Mouse (Mus musculus): ENCODE results near the gene Gpatch2.

Gene Gpatch2

GRCm38 (mm10) chr1:187250741-187251262 is 35.5 kb downstream of the Gpatch2 start:
- DNase-seq, result no peak

- DNase-seq, result no peak
Measured at GRCm38 (mm10) chr1:187258756-187259155, 43.4 kb downstream of the Gpatch2 start.

GRCm38 (mm10) chr1:187267601-187268000 is 52.3 kb downstream of the Gpatch2 start:
- no peak for DNase-seq

- no peak for DNase-seq
Measured at GRCm38 (mm10) chr1:187270318-187271247, 55.3 kb downstream of the Gpatch2 start.

- no peak for DNase-seq
Measured at GRCm38 (mm10) chr1:187277324-187277723, 62.0 kb downstream of the Gpatch2 start.

- no peak for DNase-seq
Measured at GRCm38 (mm10) chr1:187278472-187278871, 63.2 kb downstream of the Gpatch2 start.

GRCm38 (mm10) chr1:187279776-187280175 is 64.5 kb downstream of the Gpatch2 start:
- DNase-seq, result no peak

- no peak for DNase-seq
Measured at GRCm38 (mm10) chr1:187282321-187282720, 67.0 kb downstream of the Gpatch2 start.

- no peak for DNase-seq
Measured at GRCm38 (mm10) chr1:187282804-187283203, 67.5 kb downstream of the Gpatch2 start.

GRCm38 (mm10) chr1:187285735-187286134 is 70.4 kb downstream of the Gpatch2 start:
- no peak for DNase-seq

- DNase-seq, result no peak
Measured at GRCm38 (mm10) chr1:187286411-187286810, 71.1 kb downstream of the Gpatch2 start.

- no peak for DNase-seq
Measured at GRCm38 (mm10) chr1:187286924-187287323, 71.6 kb downstream of the Gpatch2 start.

- DNase-seq, result no peak
Measured at GRCm38 (mm10) chr1:187290186-187290585, 74.9 kb downstream of the Gpatch2 start.

GRCm38 (mm10) chr1:187291480-187292394 is 76.4 kb downstream of the Gpatch2 start:
- no peak for DNase-seq

GRCm38 (mm10) chr1:187292395-187292749 is 77.1 kb downstream of the Gpatch2 start:
- no peak for DNase-seq

- no peak for DNase-seq
Measured at GRCm38 (mm10) chr1:187293233-187293632, 77.9 kb downstream of the Gpatch2 start.

GRCm38 (mm10) chr1:187294522-187294921 is 79.2 kb downstream of the Gpatch2 start:
- DNase-seq, result no peak

- no peak for DNase-seq
Measured at GRCm38 (mm10) chr1:187295038-187295559, 79.8 kb downstream of the Gpatch2 start.

- DNase-seq, result no peak
Measured at GRCm38 (mm10) chr1:187295711-187296110, 80.4 kb downstream of the Gpatch2 start.

GRCm38 (mm10) chr1:187299236-187299635 is 83.9 kb downstream of the Gpatch2 start:
- no peak for DNase-seq

- no peak for DNase-seq
Measured at GRCm38 (mm10) chr1:187300626-187301025, 85.3 kb downstream of the Gpatch2 start.

- no peak for DNase-seq
Measured at GRCm38 (mm10) chr1:187303221-187303620, 87.9 kb downstream of the Gpatch2 start.

GRCm38 (mm10) chr1:187307335-187307734 is 92.0 kb downstream of the Gpatch2 start:
- DNase-seq, result no peak

Measured in cerebellum, adult 8-10 months (tissue).